Mouse (Mus musculus) lung, postnatal 14 days (tissue): ENCODE data around the gene Zswim3.
"Not testable (repeated sequence)": the region's sequence is repeated elsewhere in the genome, so short reads cannot be mapped to it uniquely, and the experiment has no call there.

ENCODE experiments used
- DNase-seq: peaks from one replicate; pipeline ENCODE4 v3.0.0; 2021

Zswim3 gene

DNA sequence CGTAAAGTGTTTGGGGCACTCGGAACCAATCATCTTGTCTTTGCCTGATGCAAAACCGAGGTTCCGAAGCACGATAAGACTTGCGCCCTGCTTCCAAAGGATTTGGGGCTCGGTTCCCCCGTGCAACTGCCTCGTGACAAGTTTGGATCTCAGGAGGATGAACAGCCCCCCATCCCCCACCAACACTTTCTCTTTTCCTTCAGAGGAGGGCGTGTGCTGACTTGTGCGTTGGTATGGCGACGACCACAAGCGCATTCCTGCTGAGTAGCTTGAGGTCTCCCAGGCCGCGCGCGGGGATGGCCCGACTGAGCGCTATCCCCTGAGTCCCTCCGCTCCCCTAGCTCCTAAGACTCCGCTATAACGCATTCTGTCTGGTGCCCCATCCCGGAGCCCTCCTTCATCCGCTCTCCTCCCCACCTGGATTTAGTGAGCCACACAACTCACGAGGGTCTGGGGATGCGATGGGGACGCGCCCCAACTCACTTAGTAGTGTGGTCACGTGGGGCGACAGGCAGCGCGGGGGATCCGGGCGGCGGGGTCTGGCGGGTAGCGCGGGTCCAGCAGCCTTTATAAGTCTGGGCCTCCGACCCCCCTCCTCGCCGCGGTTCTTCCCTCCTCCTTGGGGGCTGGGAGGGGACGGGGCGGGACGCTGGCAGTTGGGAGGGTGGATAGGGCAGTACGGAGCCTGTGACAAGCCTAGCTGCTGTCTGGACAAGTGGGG lies 52.4 kb downstream of the Zswim3 start, which contains the start of gene Pltp:
Gene Pltp, minus strand, starts transcription at position 611 of the 721 bp plus-strand sequence.
- DNase-seq = peak; percentile 77

DNA sequence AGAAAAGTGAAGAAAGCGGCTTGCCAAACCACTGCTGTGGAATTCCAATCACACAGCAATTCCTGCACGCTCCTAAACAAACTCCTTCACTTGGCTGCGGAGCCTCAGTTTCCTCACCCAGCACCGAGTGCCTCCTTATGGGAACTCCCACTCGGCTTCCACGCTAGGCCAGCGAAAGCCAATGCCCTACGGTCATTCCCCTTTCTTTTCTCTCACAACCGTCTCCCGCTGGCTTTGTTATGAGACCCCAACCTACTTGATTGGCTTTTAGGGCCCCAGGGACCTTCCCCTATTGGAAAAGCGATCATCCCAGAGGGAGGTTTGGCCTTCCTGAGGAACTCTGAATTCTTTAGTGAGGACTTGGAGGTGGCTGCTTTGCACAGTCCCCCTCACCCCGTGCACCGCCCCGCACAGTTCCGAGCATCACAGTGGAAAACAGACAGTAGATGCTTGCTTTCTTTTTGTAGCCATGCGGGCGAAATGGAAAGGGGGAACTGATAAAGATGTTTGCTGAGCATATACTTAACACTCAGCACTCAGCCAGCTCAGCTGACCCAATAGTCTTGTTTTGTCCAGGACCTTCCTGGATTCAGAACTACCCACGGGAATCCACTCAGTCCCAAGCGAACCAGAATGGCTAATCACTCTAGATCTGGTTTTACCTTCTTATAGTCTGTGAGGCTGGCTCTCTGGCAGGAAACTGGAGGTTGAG lies 53.1 kb downstream of the Zswim3 start:
- no peak for DNase-seq

DNA sequence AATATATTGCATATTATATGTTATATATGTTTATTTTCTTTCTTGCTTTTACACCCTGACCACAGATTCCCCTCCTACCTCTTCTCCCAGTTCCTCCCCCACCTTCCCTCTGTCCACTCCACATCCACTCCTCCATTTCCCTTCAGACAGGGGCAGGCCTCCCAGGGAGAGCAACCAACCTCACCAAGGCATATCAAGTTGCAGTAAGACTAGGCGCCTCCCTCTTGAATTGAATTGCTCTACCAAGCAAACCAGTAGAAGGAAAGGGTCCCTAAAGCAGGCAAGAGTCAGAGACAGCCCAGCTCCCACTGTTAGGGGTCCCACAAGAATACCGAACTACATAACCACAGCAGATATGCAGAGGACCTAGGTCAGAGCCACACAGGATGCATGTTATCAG lies 54.3 kb downstream of the Zswim3 start:
- no peak for DNase-seq

DNA sequence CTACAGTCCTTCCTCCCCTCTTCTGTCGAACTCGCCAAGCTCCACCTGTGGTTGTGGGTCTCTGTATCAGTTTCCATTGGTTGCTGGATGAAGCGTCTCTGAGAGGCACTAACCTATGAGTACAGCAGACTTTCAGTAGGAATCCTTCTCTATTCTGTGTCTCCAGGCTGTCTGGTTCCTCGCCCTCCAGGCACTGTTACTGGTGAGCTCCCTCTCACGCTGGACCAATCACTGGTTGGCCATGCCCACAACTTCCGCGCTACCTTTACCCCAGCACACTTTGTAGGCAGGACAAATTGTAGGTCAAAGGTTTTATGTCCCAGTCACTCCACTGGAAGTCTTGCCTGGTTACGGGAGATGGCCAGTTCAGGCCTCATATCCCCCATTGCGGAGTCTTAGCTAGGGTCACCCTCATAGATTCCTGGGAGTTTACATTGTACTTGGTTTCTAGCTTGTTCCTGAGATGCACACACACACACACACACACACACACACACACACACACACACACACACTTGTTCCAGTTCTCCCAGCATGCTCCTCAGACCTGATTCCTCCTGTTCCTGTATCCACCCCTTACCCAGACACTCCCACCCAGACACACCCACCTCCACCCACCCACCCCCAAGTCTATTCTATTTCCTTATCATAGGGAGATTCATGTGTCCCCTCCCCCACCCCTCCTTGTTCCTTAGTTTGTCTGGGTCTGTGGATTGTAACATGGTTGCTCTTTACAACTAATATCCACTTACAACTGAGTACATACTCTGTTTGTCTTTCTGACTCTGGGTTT lies 54.9 kb downstream of the Zswim3 start:
- no peak for DNase-seq

DNA sequence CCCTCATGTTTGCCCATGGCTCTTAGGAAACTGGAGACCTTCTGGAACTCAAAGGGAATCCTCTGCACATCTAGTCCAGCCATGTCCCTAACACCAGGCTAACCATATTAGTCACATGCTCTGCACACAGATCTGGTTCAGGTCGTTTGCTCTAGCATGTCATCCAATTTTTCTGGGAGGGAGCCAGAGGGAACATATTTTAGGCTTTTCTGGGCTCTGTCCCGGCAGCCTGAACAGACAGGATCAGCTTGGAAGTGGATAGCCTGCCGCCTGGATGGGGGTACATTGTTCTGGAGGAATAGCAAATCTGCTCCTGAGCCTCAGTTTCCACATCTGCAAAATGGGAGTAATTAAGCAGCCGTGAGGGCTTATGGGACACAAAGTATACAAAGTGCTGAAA lies 56.2 kb downstream of the Zswim3 start:
- no peak for DNase-seq

DNA sequence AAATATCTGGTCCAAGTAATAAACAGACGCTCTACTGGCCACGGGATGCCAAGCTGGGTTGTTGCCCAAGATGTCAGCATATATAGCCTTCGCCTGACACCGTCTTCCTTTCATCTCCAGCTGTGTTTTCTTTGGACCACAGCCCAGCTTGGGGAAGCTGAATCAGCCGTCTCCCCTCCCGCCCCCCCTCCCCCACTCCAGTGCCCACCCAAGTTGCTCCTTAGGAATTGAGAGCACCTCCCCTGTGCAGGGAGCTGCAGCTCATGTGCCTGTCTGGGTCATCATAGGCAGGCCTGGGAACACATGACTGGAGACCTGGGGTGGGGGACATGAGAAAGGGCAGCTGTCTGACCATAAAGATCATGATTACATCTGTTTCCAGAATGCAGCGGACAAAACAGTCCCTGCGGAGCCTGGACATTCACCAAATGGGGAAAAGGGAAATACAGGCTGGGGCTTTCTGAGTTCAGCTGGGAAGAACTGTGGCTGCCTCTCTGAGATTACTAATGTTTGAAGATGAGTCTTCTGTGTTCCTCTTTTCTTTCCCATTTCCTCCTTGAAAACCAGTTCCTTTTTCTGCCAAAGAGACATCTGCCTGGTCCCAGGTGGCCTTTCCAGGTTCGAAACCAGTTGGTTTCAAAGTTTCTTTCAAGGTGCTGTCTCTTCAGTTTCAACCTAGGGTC lies 57.4 kb downstream of the Zswim3 start:
- peak; percentile 85 for DNase-seq

DNA sequence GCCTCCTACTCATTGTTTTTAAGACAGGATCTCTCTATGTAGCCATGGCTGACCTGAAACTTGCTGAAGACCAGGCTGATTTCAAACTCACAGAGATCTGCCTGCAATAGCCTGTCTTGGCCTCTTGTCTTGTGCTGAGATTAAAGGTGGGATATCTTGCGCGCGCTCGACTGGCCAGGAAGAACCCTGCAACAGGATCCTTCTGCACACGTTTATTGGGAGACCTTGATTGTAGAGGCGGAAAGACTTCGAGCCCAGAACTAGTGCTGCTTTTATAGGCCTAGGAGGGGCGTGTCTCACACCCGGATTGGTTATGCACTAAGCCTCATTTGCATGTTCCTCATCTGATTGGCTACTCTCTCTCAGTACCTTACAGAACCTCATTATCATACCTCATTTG lies 58.5 kb downstream of the Zswim3 start:
- DNase-seq = not testable (repeated sequence)

DNA sequence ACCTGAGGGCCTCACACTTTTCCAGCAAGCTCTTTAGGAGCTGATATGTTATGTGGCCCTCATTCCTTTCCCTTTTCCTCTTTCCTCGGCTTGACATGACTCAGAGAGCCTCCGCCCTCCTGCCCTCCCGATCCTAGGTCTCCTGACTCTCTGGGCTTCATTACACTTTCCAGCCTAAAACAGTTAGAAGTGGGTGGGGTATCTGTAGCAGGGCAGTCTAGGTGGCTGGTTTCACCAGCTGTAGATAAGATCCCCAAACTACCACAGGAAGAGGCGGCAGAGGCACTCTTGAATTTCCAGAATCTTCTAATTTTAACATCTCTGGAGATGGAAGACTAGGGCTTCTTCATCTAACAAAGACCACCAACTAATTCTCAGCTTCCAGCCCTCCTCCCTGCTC lies 59.7 kb downstream of the Zswim3 start:
- no peak for DNase-seq

DNA sequence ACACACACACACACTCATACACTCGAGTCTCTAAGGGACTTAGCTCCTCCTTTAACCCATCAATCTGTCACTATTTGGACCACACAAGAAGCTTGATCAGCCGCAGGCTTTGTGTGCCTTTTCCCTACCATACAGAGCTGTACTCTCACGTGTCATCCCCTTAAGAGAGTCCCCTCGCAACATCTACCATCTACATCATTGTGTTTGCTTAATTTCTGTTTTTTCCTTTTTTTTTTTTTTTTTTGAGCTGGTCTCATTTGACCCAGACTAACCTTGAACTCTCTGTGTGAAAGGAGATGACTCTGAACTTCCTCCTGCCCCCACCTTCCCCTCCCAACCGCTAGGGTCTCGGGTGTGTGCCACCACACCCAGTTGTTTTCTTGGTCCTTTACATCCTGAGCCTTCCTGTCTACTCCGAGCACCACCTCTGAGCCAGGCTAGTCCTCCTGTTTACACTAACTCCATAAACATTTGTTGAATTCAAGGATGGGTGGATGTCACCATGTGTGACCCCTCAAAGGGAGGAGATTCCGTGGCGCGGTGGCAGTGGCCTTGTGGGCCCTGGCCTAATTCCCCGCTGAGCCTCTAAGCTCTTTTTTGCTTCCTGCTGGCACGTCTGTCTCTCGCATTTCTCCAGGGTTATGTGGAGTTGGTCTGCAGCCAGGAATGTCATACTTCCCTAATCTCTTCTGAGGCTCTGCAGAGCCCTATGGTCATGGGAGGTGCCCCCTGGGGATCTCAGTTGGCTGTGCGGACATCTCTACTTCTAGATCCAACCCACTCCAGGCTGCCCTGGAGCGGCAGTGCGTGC lies 62.0 kb downstream of the Zswim3 start:
- peak; percentile 83 for DNase-seq

DNA sequence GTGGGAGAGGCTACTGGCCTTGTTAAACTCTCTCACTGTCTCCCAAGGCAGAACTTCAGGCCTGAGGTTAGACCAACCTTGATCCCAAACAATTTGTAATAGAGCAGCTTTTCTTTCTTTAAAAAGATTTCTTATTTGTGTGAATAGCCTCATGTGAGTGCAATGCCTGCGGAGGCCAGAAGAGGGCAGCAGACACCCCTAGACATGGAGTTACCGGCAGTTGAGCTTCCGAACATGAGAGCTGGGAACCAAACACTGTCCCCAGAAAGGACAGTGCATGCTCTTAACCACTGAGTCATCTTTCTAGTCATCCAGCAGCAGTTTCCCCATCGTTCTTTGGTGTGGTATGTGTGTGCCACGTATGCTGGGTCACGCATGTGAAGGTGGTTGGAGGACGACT lies 62.7 kb downstream of the Zswim3 start:
- peak; percentile 59 for DNase-seq

DNA sequence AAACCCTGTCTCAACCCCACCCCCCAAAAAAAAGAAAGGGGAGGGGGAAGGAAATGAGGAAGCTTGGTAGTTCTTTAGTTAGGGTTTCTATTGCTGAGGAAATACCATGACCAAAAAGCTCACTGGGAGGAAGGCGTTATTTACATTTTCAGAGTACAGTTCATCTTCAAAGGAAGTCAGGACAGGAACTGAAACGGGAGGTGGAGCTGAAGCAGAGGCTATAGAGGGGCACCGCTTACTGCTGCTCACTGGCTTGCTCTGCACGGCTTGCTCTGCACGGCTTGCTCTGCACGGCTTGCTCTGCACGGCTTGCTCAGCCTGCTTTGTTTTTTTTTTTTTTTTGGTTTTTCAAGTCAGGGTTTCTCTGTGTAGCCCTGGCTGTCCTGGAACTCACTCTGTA lies 63.6 kb downstream of the Zswim3 start:
- no peak for DNase-seq
